Mouse (Mus musculus) stomach, postnatal 0 days (tissue): ENCODE measurements around the gene Prpsap1.

Experiments used
- CTCF ChIP-seq: IDR thresholded peaks from 2 replicates; pipeline ENCODE4 v1.5.1; 2016; ENCODE audit warnings: antibody characterized with exemption, low read depth, mild to moderate bottlenecking, moderate library complexity
- EP300 ChIP-seq: optimal IDR thresholded peaks from 2 replicates; pipeline ENCODE3; 2016; ENCODE audit warnings: antibody characterized with exemption

- TF ChIP-seq CTCF (no peak), EP300 (no peak)
Observed at GRCm38 (mm10) chr11:116463338-116463737, 30.7 kb downstream of the Prpsap1 start.
